Mouse (Mus musculus): ENCODE data around the gene Cd164l2. TPM values are rescaled to one million over a fixed set of nuclear protein-coding genes. Genes with fewer than 3 reads are reported as not detected.

The Cd164l2 gene
- polyA plus RNA-seq, 1 experiment from 2014 or later: 2.3 TPM

DNA sequence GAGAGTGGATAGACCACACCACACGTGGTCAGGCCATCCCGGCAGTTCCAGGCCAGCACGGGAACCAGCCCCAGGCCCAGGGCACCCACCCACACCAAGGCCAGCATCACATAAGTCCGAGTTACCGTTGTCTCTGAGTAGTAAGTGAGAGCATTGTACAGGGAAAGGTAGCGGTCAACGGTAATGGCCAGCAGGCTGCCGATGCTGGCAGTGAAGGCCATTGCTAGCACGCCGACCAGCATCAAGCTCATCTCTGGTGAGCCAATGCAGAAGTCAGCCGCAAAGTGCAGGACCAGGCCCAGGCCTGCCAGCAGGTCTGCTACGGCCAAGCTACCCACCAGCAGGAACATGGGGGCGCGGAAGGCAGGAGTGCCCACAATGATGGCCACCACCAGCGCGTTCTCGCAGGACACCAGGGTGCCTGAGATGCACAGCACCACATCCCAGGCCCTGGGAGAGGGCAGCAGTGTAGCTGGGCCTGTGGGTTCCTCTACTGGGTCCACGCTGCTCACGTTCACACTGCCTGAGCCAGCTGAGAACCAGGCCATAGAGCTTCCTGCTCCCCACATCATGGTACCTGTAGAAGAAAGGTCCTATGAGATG is 1.0 kb upstream of the Cd164l2 start:
- H3K27me3 ChIP-seq: peaks cover 59% of the 10 kb centered on the region
- WGBS: 90% methylated on average over 19 of the region's 19 CpGs
- ATAC-seq (ENCODE audit: low FRiP score): no peak

DNA sequence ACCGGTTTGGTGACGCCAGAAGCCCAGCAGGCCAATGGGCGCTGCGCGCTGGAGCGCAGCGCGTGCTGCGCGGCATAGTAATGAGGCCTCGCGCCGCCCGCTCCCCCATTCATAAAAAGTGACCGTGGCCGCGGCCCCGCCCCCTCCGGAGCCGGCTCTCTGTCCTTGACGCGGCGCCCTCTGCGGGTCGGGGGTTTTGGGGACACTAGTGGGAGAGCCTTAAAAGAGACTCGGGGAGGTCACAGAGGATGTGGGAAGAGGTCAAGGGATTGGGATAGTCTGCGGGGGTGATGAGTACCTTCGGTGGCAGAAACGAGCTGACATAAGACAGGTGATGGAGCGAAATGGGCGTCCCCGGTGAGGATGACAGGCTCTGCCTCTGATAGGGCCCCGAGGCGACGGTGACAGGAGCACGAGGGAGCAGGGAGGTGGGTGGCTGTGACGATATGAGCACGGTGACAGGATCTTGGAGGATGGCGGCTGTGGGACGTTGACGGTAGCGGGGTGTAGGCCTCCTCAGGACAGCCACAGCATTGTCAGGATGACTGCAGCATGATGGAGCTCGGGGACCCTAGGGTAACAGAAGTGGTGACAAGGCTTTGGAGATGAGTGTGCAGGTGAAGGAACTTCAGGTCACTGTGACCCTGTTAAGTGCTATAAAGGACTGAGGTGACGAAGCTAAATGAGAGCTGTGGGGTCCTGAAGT is 784 bp downstream of the Cd164l2 start:
- no peaks in the 10 kb centered on the region for H3K9me3 ChIP-seq (replicated peaks)
- H3K4me2 ChIP-seq (replicated peaks): peak overlapping the region; percentile 95
- no peak overlapping the region for H3K27ac ChIP-seq
- H3K27me3 ChIP-seq: peaks cover 59% of the 10 kb centered on the region
- peak overlapping the region; percentile 77 for H3K4me3 ChIP-seq
- peak; percentile 87 for ATAC-seq (ENCODE audit: low FRiP score)
- H3K4me1 ChIP-seq: peaks cover 25% of the 10 kb centered on the region
- WGBS: 2% methylated on average over 44 of the region's 44 CpGs
- no peaks in the 10 kb centered on the region for H3K36me3 ChIP-seq
- peak overlapping the region; percentile 61 for H3K9ac ChIP-seq

More for the DNA sequence above, 1.0 kb upstream of the Cd164l2 start:
- H3K4me1 ChIP-seq: peaks cover 25% of the 10 kb centered on the region
- H3K27ac ChIP-seq: no peak overlapping the region
- no peaks in the 10 kb centered on the region for H3K36me3 ChIP-seq
- no peak overlapping the region for H3K4me2 ChIP-seq (replicated peaks)
- no peak overlapping the region for H3K4me3 ChIP-seq
- H3K9me3 ChIP-seq (replicated peaks): no peaks in the 10 kb centered on the region
- no peak overlapping the region for H3K9ac ChIP-seq

DNA sequence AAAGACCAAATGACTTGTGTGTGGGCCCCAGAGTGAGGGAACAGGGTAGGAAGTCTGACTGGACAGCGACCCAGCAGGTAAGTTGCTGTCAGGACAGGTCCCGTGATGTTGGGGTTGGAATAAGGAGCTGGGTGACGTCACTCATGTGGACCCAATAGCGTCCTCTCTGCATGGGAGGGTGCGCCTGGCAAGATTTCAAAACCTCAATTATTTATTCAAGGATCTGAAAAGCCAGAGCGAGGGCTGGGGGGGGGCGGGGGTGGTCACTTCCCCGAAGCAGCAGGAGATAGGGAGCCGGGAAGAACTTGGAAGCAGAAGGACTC is 1.3 kb downstream of the Cd164l2 start:
- WGBS: 4% methylated on average over 9 of the region's 9 CpGs
- Histone ChIP-seq H3K27me3 (peaks cover 59% of the 10 kb centered on the region), H3K4me2 (replicated peaks) (peak overlapping the region; percentile 95), H3K27ac (no peak overlapping the region), H3K9me3 (replicated peaks) (no peaks in the 10 kb centered on the region), H3K36me3 (no peaks in the 10 kb centered on the region), H3K4me1 (peaks cover 25% of the 10 kb centered on the region), H3K4me3 (peak overlapping the region; percentile 77), H3K9ac (peak overlapping the region; percentile 61)
- no peak for ATAC-seq (ENCODE audit: low FRiP score)

DNA sequence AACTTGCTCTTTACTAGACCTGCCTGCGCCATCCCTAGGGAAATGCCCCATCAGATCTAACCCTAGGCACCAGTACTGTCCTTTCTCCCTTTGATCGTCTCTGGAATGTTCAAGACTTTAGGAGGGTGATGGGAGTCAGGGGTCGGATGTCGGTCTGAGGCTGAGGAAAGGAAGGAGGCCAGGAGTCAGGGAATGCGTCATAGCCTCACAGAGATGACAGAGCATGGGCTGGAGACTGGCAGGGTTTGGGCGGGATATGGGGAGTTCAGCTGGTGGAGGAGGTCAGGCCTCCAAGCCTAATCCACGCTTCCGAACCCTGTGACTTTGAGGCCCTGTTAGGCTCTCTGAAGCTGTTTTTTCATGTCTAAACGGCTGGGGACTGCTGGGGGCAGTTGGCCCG is 1.7 kb downstream of the Cd164l2 start:
- Histone ChIP-seq H3K4me2 (replicated peaks) (peak overlapping the region; percentile 95), H3K9me3 (replicated peaks) (no peaks in the 10 kb centered on the region), H3K4me1 (peaks cover 25% of the 10 kb centered on the region), H3K9ac (peak overlapping the region; percentile 61; the same call in 1 of the 2 replicates), H3K4me3 (peak overlapping the region; percentile 77), H3K36me3 (no peaks in the 10 kb centered on the region), H3K27ac (no peak overlapping the region), H3K27me3 (peaks cover 55% of the 10 kb centered on the region)
- ATAC-seq (ENCODE audit: low FRiP score): no peak
- WGBS: 9% methylated on average over 10 of the region's 10 CpGs

DNA sequence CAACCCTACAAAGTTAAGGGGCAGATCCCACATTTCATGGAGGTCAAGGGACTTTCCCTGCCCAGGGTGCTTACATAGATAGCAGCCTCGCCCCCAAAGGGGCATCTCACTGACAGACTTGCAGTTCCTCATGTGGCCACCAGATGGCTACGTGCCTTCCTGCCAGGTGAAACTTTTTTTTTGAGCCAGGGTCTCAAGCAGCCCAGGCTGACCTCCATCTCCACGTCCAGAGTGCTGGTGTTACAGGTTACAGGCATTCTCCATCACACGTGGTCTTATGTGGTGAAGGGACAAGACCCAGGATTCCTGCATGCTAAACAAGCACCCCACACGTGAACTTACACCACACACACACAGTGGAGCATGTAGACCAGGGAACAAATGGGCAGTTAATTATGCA is 5.7 kb downstream of the Cd164l2 start:
- 3% methylated on average over 5 of the region's 5 CpGs for whole genome bisulfite sequencing
- no peak overlapping the region for H3K27ac ChIP-seq
- no peaks in the 10 kb centered on the region for H3K9me3 ChIP-seq (replicated peaks)
- H3K4me3 ChIP-seq: no peak overlapping the region
- H3K36me3 ChIP-seq: no peaks in the 10 kb centered on the region
- H3K27me3 ChIP-seq: peaks cover 65% of the 10 kb centered on the region
- no peak overlapping the region for H3K9ac ChIP-seq
- H3K4me2 ChIP-seq (replicated peaks): no peak overlapping the region
- ATAC-seq (ENCODE audit: low FRiP score): no peak
- H3K4me1 ChIP-seq: peaks cover 18% of the 10 kb centered on the region

DNA sequence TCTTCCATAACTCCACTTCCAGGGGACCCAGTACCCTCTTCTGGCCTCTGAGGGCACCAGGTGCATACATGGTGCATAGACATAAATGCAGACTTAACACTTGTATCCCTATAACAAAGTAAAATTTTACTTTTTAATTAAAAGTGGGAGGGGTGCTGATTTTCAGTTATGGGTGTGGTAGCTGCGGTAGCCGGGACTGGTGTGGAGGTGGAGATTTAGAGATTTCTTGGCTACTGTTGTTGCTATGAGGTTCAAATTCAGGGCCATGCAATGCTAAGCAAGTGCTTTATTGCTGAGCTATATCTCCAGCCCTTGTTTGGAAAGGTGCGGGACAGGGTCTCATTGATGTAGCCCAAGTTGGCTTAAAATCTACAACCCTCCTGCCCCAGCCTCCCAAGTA is 6.8 kb downstream of the Cd164l2 start:
- Histone ChIP-seq H3K4me2 (replicated peaks) (no peak overlapping the region), H3K36me3 (no peaks in the 10 kb centered on the region), H3K27me3 (peaks cover 58% of the 10 kb centered on the region), H3K9me3 (replicated peaks) (no peaks in the 10 kb centered on the region), H3K27ac (no peak overlapping the region), H3K4me1 (peaks cover 11% of the 10 kb centered on the region), H3K9ac (no peak overlapping the region), H3K4me3 (no peak overlapping the region)
- no peak for ATAC-seq (ENCODE audit: low FRiP score)
- 89% methylated on average over 3 of the region's 3 CpGs for WGBS

DNA sequence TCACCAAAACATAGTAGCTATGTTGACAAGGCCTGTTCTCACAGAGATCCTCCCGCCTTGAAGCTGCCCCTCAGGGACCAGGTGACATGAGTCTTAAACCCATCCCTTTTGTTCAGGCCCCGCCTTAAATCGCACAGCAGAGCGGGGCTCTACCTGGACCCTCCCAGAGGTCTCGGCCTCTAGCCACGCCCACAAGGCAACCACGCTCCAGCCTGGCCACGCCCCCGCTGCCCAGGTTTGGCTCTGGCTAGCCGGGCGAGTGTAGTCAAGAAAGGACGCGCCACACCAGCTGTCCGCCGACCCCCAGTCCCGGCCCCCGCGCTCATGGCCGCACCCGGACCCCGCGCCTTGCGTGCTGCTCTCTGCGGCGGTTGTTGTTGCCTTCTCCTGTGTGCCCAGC is 8.7 kb downstream of the Cd164l2 start:
- peak overlapping the region; percentile 49 for H3K4me2 ChIP-seq (replicated peaks)
- H3K36me3 ChIP-seq: no peaks in the 10 kb centered on the region
- peaks cover 16% of the 10 kb centered on the region for H3K4me1 ChIP-seq
- 2% methylated on average over 25 of the region's 25 CpGs for WGBS
- peak overlapping the region; percentile 25 for H3K4me3 ChIP-seq
- H3K27ac ChIP-seq: no peak overlapping the region
- H3K9me3 ChIP-seq (replicated peaks): no peaks in the 10 kb centered on the region
- peak overlapping the region; percentile 41 for H3K9ac ChIP-seq
- no peak for ATAC-seq (ENCODE audit: low FRiP score)
- peaks cover 42% of the 10 kb centered on the region for H3K27me3 ChIP-seq

DNA sequence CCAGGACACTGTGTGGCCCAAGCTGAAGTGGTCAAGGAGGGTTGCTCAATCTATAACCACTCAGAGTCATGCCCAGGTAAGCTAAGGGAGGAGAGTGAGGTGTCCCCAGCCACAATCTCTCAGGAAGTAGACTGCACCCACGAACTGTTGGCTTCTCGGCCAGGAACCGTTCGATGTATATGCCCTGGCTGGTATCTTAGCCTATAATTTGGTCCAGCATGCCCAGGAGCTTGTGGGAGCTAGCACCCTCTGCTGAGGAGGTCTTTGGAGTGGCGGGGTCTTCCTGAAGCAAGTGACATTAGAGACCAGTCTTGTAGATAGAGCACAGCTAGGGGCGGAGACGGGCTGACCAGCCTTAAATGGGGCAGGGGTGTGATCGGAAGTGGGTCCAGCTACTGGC is 9.8 kb downstream of the Cd164l2 start:
- Histone ChIP-seq H3K27me3 (peaks cover 40% of the 10 kb centered on the region), H3K36me3 (no peaks in the 10 kb centered on the region), H3K4me2 (replicated peaks) (no peak overlapping the region), H3K4me3 (no peak overlapping the region), H3K9ac (no peak overlapping the region), H3K27ac (no peak overlapping the region), H3K4me1 (peaks cover 16% of the 10 kb centered on the region), H3K9me3 (replicated peaks) (no peaks in the 10 kb centered on the region)
- 82% methylated on average over 8 of the region's 8 CpGs for WGBS
- ATAC-seq (ENCODE audit: low FRiP score): no peak

DNA sequence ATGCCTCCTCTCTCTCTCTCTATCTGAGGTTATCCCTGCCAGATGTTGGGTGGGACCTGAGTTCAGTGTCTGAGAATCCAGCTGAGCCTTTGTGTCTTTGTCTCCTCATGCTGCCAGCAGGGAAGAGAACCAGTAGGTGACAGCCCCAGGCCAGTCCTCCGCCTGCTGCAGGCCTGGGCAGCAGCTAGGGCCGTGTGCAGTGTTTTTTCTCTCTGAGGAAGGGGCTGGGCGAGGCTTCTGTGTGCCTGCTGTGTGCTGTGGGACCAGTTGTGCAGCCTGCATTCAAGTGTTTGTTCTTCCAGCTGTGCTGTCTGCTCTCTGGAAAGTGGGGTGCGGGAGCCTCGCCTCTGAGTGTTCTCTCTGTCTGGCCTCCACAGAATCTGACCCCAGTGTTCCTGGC is 11.9 kb downstream of the Cd164l2 start:
- Histone ChIP-seq H3K4me3 (no peak overlapping the region), H3K4me2 (replicated peaks) (no peak overlapping the region), H3K9ac (no peak overlapping the region), H3K27ac (no peak overlapping the region), H3K4me1 (peaks cover 16% of the 10 kb centered on the region), H3K9me3 (replicated peaks) (no peaks in the 10 kb centered on the region), H3K36me3 (no peaks in the 10 kb centered on the region), H3K27me3 (peaks cover 40% of the 10 kb centered on the region)
- ATAC-seq (ENCODE audit: low FRiP score): no peak
- WGBS: 32% methylated on average over 5 of the region's 5 CpGs

DNA sequence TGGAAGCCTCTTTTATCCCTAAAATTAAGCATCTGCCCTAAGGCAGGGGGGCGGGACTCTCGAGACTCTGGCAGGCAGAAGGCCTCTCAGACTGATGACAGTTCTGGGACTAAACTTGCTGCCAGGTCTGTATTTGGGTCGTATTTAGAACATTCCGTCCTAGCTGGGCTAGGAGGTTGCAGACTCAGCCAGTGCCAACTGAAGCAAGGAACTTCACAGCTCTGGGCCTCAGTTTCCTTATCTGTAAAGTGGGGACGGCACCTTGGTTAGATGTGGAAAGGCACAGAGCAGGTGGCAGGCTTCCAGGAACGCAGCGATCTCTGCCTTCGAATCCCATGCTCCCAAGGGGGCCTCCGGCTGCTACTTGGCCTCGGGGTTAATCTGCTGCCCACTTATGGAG is 14.1 kb downstream of the Cd164l2 start:
- Histone ChIP-seq H3K27ac (no peak overlapping the region), H3K9ac (no peak overlapping the region), H3K4me2 (replicated peaks) (no peak overlapping the region), H3K4me3 (no peak overlapping the region), H3K27me3 (peaks cover 22% of the 10 kb centered on the region), H3K36me3 (no peaks in the 10 kb centered on the region), H3K4me1 (peaks cover 14% of the 10 kb centered on the region; the same call in 1 of the 2 replicates), H3K9me3 (replicated peaks) (no peaks in the 10 kb centered on the region)
- WGBS: 73% methylated on average over 10 of the region's 10 CpGs
- ATAC-seq (ENCODE audit: low FRiP score): no peak

DNA sequence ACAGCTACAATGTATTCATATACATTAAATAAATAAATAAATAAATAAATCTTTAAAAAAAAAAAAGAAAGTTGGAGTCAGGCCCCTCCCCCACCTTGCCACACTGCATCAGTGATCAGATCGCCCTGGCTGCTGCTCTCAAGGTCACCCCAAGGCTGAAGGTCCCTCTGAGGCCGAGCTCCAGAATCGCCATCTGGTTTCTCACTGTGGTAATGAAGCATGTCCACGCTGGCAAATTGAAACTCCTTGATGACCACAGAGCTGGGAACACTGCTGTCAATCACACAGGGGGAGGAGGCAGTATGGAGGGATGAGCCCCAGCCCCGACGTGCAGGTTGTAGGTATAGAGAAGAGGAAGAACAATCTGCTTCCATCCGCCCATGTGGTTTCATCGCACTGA is 15.7 kb downstream of the Cd164l2 start:
- no peak overlapping the region for H3K9ac ChIP-seq
- WGBS: 39% methylated on average over 8 of the region's 8 CpGs
- H3K36me3 ChIP-seq: no peaks in the 10 kb centered on the region

DNA sequence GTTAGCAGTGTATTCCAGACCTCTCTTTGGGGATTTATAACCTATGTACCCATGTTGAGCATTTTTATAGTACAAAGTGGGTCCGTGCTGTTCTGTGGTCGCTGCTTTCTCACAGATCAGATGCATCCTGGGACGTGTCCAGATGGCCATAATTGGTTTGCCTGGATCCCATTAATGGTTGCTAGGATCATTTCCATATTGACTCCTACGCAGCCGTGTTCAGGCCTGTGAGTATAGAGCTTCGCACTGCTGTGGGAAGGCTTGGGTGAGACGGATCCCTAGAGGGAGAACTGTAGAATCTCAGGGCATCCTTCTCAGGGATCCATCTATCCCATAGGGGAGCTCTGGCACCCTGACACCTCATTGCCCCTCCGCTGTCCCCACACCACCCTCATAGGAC is 17.7 kb downstream of the Cd164l2 start:
- 45% methylated on average over 8 of the region's 8 CpGs for WGBS
- Histone ChIP-seq H3K4me2 (replicated peaks) (no peak overlapping the region), H3K27me3 (peaks cover 3% of the 10 kb centered on the region; the same call in 1 of the 2 replicates), H3K9me3 (replicated peaks) (no peaks in the 10 kb centered on the region), H3K9ac (no peak overlapping the region), H3K36me3 (no peaks in the 10 kb centered on the region), H3K27ac (peak overlapping the region; percentile 57; the same call in 1 of the 2 replicates), H3K4me3 (no peak overlapping the region), H3K4me1 (0 out of 2 replicates have a peak, but pooled peaks cover 4% of the 10 kb centered on the region)
- ATAC-seq (ENCODE audit: low FRiP score): no peak

More for the DNA sequence above, 15.7 kb downstream of the Cd164l2 start:
- H3K27ac ChIP-seq: no peak overlapping the region
- ATAC-seq (ENCODE audit: low FRiP score): no peak
- no peak overlapping the region for H3K4me3 ChIP-seq
- H3K9me3 ChIP-seq (replicated peaks): no peaks in the 10 kb centered on the region
- no peak overlapping the region for H3K4me2 ChIP-seq (replicated peaks)
- H3K27me3 ChIP-seq: peaks cover 7% of the 10 kb centered on the region; the same call in 1 of the 2 replicates
- peaks cover 14% of the 10 kb centered on the region; the same call in 1 of the 2 replicates for H3K4me1 ChIP-seq
